Mouse (Mus musculus): Measurements from ENCODE around the gene Impdh2.

GRCm38 (mm10) chr9:108521604-108522003 is 38.5 kb upstream of the Impdh2 start:
- TF ChIP-seq POLR2A (IDR thresholded peaks at IDR 0.05; ENCODE audit: borderline replicate concordance, insufficient read depth, low read length) (no peak), CTCF (IDR thresholded peaks at IDR 0.05; ENCODE audit: borderline replicate concordance, insufficient read depth, low read depth, low read length) (no peak)
